Comparison of ENCODE assay signal across 19 mouse cellular contexts in the genomic region with DNA sequence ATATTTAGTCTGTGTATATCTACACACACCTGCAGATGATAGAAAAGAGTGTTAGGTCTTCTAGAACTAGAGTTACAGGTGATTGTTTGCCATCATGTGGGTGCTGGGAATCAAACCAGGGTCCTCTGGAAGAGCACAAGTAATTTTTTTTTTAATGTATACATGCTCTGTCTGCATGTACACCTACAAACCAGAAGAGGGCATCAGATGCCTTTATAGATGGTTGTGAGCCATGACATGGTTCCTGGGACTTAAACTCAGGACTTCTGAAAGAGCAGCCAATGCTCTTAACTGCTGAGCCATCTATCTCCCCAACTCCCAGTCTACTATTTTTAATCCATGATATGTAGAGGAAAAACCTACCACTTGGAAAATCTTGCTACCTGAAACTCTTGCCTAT. TPM values are rescaled to one million over a fixed set of nuclear protein-coding genes. Genes with fewer than 3 reads are reported as not detected.
DNase-seq lines count a peak whose midpoint lies in the region; ATAC-seq and TF ChIP-seq lines count a peak whose summit lies in the region.
"Had no signal": no experiment of that assay in that cellular context is flagged by ENCODE, and none has a peak within 500 bp of the region (broad histone marks: within the 10 kb centered on the region; RNA-seq: fewer than 3 reads in every experiment).

No protein-coding gene starts in this region.

- no peak overlapping the region for H3K4me3 ChIP-seq in hindbrain, postnatal 0 days (ENCODE audit: low read length)
- H3K4me3 ChIP-seq in hindbrain, embryonic 13.5 days = no peak overlapping the region
- H3K4me3 ChIP-seq in midbrain, postnatal 0 days (ENCODE audit: low read depth, low read length) = no peak overlapping the region
- no peak overlapping the region for H3K4me3 ChIP-seq in midbrain, embryonic 16.5 days (ENCODE audit: low read depth, low read length)
- H3K4me3 ChIP-seq: forebrain, embryonic 15.5 days; limb, embryonic 12.5 days; stomach, embryonic 15.5 days had no signal

- TF ChIP-seq CTCF in hindbrain, postnatal 0 days (IDR thresholded peaks at IDR 0.05; ENCODE audit: low read depth) = peak; percentile 18; the same call in 1 of the 2 replicates
- TF ChIP-seq CTCF in midbrain, postnatal 0 days (IDR thresholded peaks at IDR 0.05) = peak; percentile 19; the same call in 1 of the 2 replicates

- 0 out of 2 replicates have a peak, but pooled peaks cover 4% of the 10 kb centered on the region for H3K4me1 ChIP-seq in hindbrain, postnatal 0 days (ENCODE audit: insufficient read depth, low read length)
- no peaks in the 10 kb centered on the region for H3K4me1 ChIP-seq in hindbrain, embryonic 13.5 days (replicated peaks)
- H3K4me1 ChIP-seq in midbrain, postnatal 0 days (ENCODE audit: insufficient read depth, low read length) = no peaks in the 10 kb centered on the region
- H3K4me1 ChIP-seq in midbrain, embryonic 16.5 days (ENCODE audit: control insufficient read depth, insufficient read depth, low read length) = no peaks in the 10 kb centered on the region
- H3K4me1 ChIP-seq: limb, embryonic 12.5 days had no signal

- DNase-seq in hindbrain, postnatal 0 days (ENCODE audit: low spot score) = no peak
- DNase-seq in midbrain, postnatal 0 days (ENCODE audit: low spot score) = no peak
- DNase-seq in ZHBTc4 (ENCODE audit: low read depth, low spot score) = peak; percentile 51
- DNase-seq in thymus, postnatal 36 days = no peak
- DNase-seq in thymus, adult 18-20 months = no peak
- DNase-seq: adrenal gland, postnatal 25 days; cerebellum, adult 8-10 months; kidney, adult 2 months; lung, adult 18-20 months; right cerebral cortex, adult 18-20 months; spleen, adult 18-20 months; thymus, postnatal 25 days had no signal

- H3K27ac ChIP-seq in hindbrain, postnatal 0 days = no peak overlapping the region
- H3K27ac ChIP-seq in hindbrain, embryonic 13.5 days = no peak overlapping the region
- no peak overlapping the region for H3K27ac ChIP-seq in midbrain, postnatal 0 days (ENCODE audit: low read depth, low read length)
- no peak overlapping the region for H3K27ac ChIP-seq in midbrain, embryonic 16.5 days (ENCODE audit: low read length)
- H3K27ac ChIP-seq: forebrain, embryonic 15.5 days; hindbrain, embryonic 14.5 days; limb, embryonic 12.5 days; stomach, embryonic 15.5 days had no signal

- H3K9ac ChIP-seq in hindbrain, postnatal 0 days (replicated peaks; ENCODE audit: low read length) = no peak overlapping the region
- no peak overlapping the region for H3K9ac ChIP-seq in hindbrain, embryonic 13.5 days
- H3K9ac ChIP-seq in midbrain, postnatal 0 days (replicated peaks; ENCODE audit: low read length, poor library complexity, severe bottlenecking) = no peak overlapping the region
- no peak overlapping the region for H3K9ac ChIP-seq in midbrain, embryonic 16.5 days (ENCODE audit: low read depth, low read length)
- H3K9ac ChIP-seq: forebrain, embryonic 15.5 days; hindbrain, embryonic 14.5 days; limb, embryonic 12.5 days; stomach, embryonic 15.5 days had no signal

- H3K27me3 ChIP-seq in hindbrain, postnatal 0 days (ENCODE audit: insufficient read depth, low read length) = no peaks in the 10 kb centered on the region
- H3K27me3 ChIP-seq in hindbrain, embryonic 13.5 days = no peaks in the 10 kb centered on the region
- H3K27me3 ChIP-seq in midbrain, postnatal 0 days (ENCODE audit: insufficient read depth, low read length) = no peaks in the 10 kb centered on the region
- H3K27me3 ChIP-seq in midbrain, embryonic 16.5 days (ENCODE audit: control insufficient read depth, insufficient read depth, low read depth, low read length) = no peaks in the 10 kb centered on the region
- H3K27me3 ChIP-seq: forebrain, embryonic 15.5 days; stomach, embryonic 15.5 days had no signal

- ATAC-seq in hindbrain, postnatal 0 days = no peak
- no peak for ATAC-seq in hindbrain, embryonic 13.5 days (ENCODE audit: low FRiP score)
- ATAC-seq in midbrain, postnatal 0 days (ENCODE audit: low FRiP score) = no peak
- no peak for ATAC-seq in midbrain, embryonic 16.5 days
- no peak for ATAC-seq in frontal cortex, adult (ENCODE audit: low TSS enrichment)
- ATAC-seq: forebrain, embryonic 15.5 days had no signal

- no peaks in the 10 kb centered on the region for H3K9me3 ChIP-seq in hindbrain, postnatal 0 days (ENCODE audit: low read length)
- no peaks in the 10 kb centered on the region for H3K9me3 ChIP-seq in hindbrain, embryonic 13.5 days
- no peaks in the 10 kb centered on the region for H3K9me3 ChIP-seq in midbrain, postnatal 0 days (ENCODE audit: low read length)
- H3K9me3 ChIP-seq in midbrain, embryonic 16.5 days (replicated peaks; ENCODE audit: control insufficient read depth, low read length, poor library complexity, severe bottlenecking) = no peaks in the 10 kb centered on the region
- H3K9me3 ChIP-seq: forebrain, embryonic 15.5 days; limb, embryonic 12.5 days; stomach, embryonic 15.5 days had no signal

- H3K36me3 ChIP-seq in hindbrain, postnatal 0 days (ENCODE audit: insufficient read depth, low read length) = no peaks in the 10 kb centered on the region
- no peaks in the 10 kb centered on the region for H3K36me3 ChIP-seq in hindbrain, embryonic 13.5 days
- no peaks in the 10 kb centered on the region for H3K36me3 ChIP-seq in midbrain, postnatal 0 days (ENCODE audit: insufficient read depth, low read length)
- no peaks in the 10 kb centered on the region for H3K36me3 ChIP-seq in midbrain, embryonic 16.5 days (ENCODE audit: control insufficient read depth, insufficient read depth, low read length)
- H3K36me3 ChIP-seq: forebrain, embryonic 15.5 days; limb, embryonic 12.5 days; stomach, embryonic 15.5 days had no signal

- no peak overlapping the region for H3K4me2 ChIP-seq in hindbrain, postnatal 0 days (ENCODE audit: low read depth, low read length)
- no peak overlapping the region for H3K4me2 ChIP-seq in hindbrain, embryonic 13.5 days
- H3K4me2 ChIP-seq in midbrain, postnatal 0 days (ENCODE audit: low read depth, low read length, poor library complexity, severe bottlenecking) = no peak overlapping the region
- no peak overlapping the region for H3K4me2 ChIP-seq in midbrain, embryonic 16.5 days (ENCODE audit: low read length)
- H3K4me2 ChIP-seq: forebrain, embryonic 15.5 days; hindbrain, embryonic 14.5 days; limb, embryonic 12.5 days; stomach, embryonic 15.5 days had no signal

RNA-seq across cellular contexts. Expression of a gene that starts 2.7 kb away (rescaled TPM):
- total RNA-seq in hindbrain, postnatal 0 days (2014; rRNA removed) = 47.5 and 66.1 TPM in 2 replicates
- polyA plus RNA-seq in hindbrain, postnatal 0 days (2015; fragmentation: Nextera tagmentation; extraction: Ambion mirVana) = 33.8 and 39.2 TPM in 2 replicates
- 44.3 and 48.7 TPM in 2 replicates for polyA plus RNA-seq in hindbrain, embryonic 13.5 days (2015; fragmentation: Nextera tagmentation; extraction: Ambion mirVana)
- 58.3 and 60.7 TPM in 2 replicates for total RNA-seq in midbrain, postnatal 0 days (2014; rRNA removed)
- polyA plus RNA-seq in midbrain, postnatal 0 days (2015; fragmentation: Nextera tagmentation; extraction: Ambion mirVana) = 43.0 and 49.3 TPM in 2 replicates
- 47.5 and 47.9 TPM in 2 replicates for polyA plus RNA-seq in midbrain, embryonic 16.5 days (2015; fragmentation: Nextera tagmentation; extraction: Ambion mirVana)

RNA-seq across cellular contexts. Expression of a gene that starts 29.4 kb away (rescaled TPM):
- 176 and 190 TPM in 2 replicates for total RNA-seq in hindbrain, postnatal 0 days (2014; rRNA removed)
- 69.6 and 80.5 TPM in 2 replicates for polyA plus RNA-seq in hindbrain, postnatal 0 days (2015; fragmentation: Nextera tagmentation; extraction: Ambion mirVana)
- 70.9 and 77.6 TPM in 2 replicates for polyA plus RNA-seq in hindbrain, embryonic 13.5 days (2015; fragmentation: Nextera tagmentation; extraction: Ambion mirVana)
- total RNA-seq in midbrain, postnatal 0 days (2014; rRNA removed) = 150 and 156 TPM in 2 replicates
- 79.3 and 82.6 TPM in 2 replicates for polyA plus RNA-seq in midbrain, postnatal 0 days (2015; fragmentation: Nextera tagmentation; extraction: Ambion mirVana)
- 86.0 and 89.4 TPM in 2 replicates for polyA plus RNA-seq in midbrain, embryonic 16.5 days (2015; fragmentation: Nextera tagmentation; extraction: Ambion mirVana)
